Mouse (Mus musculus): ENCODE results near the gene Cs.

The Cs gene

GRCm38 (mm10) chr10:128376455-128377211 is 39.1 kb downstream of the Cs start, which contains the start of gene Ankrd52:
Gene Ankrd52 (plus strand): TSS chr10:128377115.
- DNase-seq (ENCODE audit: low read depth), result peak; percentile 95

DNA sequence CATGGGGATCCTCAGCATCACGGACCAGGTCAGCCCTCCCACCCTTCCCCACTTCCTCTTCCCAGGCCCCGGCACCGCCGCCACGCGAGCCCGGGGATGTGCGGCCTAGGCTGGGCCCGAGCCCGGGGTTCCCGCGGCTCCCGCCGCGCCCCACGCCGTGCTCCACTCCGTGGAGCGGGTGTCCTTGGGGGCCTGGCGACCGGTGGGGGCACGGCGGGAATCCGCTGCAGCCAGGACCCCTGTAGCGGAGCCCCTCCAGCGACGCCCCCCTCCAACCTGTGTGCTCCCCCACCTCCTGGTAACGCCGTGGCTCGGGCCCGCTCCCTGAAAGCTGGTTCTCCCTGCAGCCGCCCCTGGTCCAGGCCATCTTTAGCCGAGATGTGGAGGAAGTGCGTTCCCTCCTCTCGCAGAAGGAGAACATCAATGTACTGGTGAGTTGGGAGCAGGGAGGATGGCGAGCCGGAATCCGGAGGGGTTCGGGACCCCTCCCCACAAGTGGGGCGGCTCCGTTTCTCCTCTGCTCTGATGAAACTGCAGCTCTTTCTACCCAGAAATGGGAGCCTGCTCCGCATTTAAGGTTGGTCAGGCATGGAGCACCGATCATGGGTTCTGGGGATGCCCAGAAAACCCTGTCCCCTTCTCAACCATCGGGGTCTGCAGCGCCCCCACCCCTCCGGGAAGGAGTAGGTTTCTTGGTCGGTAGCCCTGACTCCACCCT is 39.8 kb downstream of the Cs start:
- DNase-seq (ENCODE audit: low read depth), result peak; percentile 62

GRCm38 (mm10) chr10:128377940-128378448 is 40.5 kb downstream of the Cs start:
- DNase-seq (ENCODE audit: low read depth), result no peak

GRCm38 (mm10) chr10:128378462-128378861 is 40.9 kb downstream of the Cs start:
- peak; percentile 89 for DNase-seq (ENCODE audit: low read depth)

GRCm38 (mm10) chr10:128379260-128379659 is 41.7 kb downstream of the Cs start:
- DNase-seq (ENCODE audit: low read depth), result no peak

DNA sequence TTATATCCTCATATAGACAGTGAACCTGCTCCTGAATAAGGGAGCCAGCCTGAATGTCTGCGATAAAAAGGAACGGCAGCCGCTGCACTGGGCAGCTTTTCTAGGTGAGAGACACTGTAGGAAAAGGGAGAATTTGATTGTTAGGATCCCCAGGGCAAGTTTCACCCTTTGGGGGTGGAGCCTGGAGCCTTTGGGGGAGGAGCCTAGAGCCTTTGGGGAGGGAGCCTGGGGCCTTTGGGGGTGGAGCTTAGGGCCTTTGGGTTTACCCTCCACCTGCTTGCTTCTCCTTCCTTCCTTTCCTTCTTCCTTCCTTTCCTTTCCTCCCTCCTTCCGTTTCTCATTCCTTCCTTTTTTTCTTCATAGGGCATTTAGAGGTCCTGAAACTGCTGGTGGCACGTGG is 43.0 kb downstream of the Cs start:
- peak; percentile 60 for DNase-seq (ENCODE audit: low read depth)

GRCm38 (mm10) chr10:128382482-128382881 is 44.9 kb downstream of the Cs start:
- DNase-seq (ENCODE audit: low read depth), result no peak

DNA sequence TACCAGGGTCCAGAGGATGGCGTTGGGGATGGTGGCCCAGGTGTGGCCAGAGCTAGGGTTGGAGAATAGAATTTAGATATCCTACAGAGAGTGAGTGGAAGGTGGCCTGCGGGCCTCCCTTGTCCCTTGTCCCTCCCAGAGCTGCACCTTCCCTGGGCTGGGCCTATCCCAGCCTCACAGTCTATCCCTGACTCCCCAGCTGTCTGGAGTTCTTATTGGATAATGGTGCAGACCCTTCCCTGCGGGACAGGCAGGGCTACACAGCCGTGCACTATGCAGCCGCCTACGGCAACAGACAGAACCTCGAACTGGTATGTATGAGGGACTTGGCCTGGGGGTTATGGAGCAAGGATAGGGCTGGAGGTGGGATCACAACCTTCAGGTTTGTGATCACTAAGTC is 48.4 kb downstream of the Cs start:
- DNase-seq (ENCODE audit: low read depth), result no peak

DNA sequence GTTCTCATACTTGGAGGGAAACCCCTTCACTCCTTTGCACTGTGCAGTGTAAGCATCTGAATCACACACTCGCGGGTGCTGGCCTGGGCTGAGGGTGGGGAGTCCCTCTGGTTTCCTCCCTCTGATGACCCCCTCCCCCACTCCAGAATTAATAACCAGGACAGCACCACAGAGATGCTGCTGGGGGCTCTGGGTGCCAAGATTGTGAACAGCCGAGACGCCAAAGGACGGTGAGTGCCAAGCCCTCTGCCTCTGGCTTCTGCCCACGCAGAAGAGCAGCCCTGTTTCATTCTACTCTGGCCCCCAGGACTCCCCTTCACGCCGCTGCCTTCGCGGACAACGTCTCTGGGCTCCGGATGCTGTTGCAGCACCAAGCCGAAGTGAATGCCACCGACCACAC is 51.4 kb downstream of the Cs start:
- no peak for DNase-seq (ENCODE audit: low read depth)

DNA sequence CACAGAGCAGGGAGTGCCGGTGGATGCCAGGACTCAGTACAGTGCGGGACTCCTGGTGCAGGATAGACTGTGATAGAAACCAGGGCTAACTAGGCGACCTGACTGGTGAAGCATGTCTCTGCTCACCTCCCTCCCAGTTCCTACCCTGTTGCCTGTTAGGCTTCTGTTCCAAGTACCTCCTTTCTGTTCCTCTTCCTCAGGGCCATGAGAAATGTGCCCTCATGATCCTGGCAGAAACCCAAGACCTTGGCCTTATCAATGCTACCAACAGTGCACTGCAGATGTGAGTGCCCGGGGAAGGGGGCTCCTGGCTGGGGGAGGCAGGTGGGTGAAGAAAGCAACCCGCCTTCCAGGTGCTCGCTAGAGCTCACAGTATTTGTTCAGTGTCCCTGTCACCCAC is 52.0 kb downstream of the Cs start:
- no peak for DNase-seq (ENCODE audit: low read depth)

DNA sequence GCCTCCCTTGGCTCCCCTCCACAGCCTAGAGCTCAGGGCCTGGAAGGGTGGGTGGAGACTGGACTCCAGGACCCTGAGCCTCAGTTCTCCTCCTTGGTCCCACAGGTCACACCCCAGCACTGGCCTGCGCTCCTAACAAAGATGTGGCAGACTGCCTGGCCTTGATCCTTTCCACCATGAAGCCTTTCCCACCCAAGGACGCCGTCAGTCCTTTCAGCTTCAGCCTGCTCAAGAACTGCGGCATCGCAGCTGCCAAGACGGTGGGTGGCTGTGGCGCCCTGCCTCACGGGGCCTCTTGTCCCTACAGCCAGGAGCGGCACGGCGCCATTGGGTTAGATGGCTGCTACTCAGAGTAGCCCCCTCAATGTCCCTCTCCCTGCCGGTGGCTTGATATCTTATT is 52.8 kb downstream of the Cs start:
- DNase-seq (ENCODE audit: low read depth), result no peak

DNA sequence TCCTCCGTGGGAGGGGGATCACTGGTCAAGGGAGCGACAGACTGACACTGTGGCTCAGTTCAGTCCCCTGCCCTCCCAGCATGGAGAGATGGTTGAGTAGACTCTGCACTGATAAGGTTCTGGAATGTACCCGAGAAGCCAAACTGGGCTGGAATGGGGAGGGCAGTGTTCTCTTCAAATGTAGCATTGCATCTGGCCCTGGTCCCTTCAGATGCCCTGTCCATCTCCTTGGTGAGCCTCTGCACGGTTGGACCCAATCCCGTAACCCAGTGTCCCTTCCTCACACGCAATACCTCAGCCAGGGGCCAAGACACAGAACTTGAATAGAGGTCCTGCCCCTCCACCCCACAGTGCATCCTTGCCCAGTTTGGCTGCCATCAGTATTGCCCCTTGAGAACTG is 54.3 kb downstream of the Cs start:
- DNase-seq (ENCODE audit: low read depth), result no peak

GRCm38 (mm10) chr10:128396017-128396673 is 58.6 kb downstream of the Cs start:
- DNase-seq (ENCODE audit: low read depth), result no peak

DNA sequence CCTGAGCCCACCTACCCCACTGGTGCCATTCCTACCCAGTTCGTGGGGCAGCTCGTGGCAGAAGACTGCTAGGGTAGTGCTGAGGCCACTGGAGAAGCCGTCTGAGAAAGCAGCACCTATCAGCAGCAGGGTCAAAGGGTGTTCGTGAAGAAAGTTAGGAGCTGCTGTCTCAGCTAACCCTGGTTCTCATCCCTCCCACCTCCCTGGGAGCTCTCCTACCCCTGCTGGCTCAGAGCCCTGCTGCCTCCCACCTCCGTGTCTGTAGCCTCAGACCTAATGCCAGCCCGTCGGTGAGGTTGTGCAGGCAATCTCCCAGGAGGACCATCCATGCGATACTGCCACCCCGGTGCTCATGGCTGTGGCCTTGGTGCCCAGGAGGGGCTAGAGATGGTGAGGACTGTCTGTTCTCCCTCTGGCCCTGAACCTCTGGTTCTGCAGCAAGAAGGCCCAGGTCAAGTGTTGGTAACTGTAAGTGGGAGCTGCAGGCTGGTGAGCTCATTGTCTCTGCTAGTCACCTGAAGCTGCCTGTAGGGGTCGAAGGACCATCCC is 59.3 kb downstream of the Cs start:
- no peak for DNase-seq (ENCODE audit: low read depth)

DNA sequence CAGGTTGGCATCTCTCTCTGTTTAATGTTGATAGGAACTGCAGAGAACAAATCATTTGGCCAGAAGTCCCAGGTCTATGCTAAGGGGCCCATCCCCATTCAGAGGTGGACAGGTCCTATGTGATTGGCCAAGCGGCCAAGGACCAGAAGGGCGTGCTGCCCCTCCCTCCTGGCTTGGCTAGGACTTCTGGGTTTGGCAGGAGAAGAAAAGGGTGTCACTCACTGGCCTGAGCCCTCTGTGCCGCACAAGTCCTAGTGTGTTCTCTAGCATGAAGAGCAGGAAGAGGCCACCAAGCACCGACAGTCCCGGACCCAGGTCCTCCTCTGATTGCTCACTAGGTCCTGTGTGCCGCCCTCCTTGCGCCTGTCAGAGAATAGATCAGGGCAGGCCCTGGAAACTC is 59.9 kb downstream of the Cs start:
- no peak for DNase-seq (ENCODE audit: low read depth)

GRCm38 (mm10) chr10:128400338-128400737 is 62.8 kb downstream of the Cs start:
- no peak for DNase-seq (ENCODE audit: low read depth)

DNA sequence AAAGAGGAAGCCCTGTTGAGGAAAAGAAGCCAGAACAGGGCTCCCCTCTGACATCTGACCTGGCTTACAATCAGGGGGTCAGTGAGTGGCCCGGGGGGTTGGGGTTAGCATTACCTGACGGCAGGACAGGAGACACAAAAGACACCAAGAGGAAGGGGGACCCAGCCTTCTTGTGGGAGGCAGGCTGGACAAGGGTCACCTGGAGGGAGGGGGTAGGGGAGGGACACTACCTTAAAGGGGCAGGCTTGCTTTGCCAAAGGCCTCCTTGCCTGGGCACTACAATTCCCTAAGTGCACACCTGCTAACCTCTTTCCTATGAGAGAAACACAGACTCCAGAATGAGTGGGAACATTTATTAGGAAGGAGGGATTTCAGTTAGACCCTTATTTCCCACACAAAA is 63.5 kb downstream of the Cs start, which contains the start of gene Slc39a5:
TSS of gene Slc39a5 (minus strand) at position 174 of the 400 bp plus-strand sequence.
- DNase-seq (ENCODE audit: low read depth), result no peak

DNA sequence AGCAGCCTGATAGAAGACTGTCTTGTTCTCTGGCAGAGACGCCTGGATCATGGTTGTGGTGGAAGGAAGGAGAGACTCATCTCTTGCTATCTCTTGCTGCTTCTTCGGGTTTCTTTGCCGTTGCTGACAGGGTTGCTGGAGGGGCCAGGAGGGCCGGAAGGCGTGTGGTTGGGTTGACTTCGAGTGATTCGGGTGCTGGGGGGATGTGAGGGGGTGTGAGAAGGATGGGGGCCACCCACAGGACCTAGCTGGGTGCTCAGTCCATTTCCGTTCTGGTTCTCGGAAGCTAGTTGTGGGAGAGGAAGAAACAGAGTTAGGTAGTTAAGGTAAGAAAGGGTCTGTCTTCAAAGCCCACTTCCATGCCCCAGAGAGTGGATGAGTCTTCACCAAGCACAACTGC is 64.1 kb downstream of the Cs start:
- DNase-seq (ENCODE audit: low read depth), result no peak

GRCm38 (mm10) chr10:128403931-128404330 is 66.4 kb downstream of the Cs start:
- no peak for DNase-seq (ENCODE audit: low read depth)

- peak; percentile 45 for DNase-seq (ENCODE audit: low read depth)
These were observed 71.3 kb downstream of the Cs start for GRCm38 (mm10) chr10:128408591-128409535.
